Mouse (Mus musculus) MEL (cell line): ENCODE data around the gene Rcan1. TPM values are rescaled to one million over a fixed set of nuclear protein-coding genes. Genes with fewer than 3 reads are reported as not detected.

Source experiments
- DNase-seq: peaks from one replicate; pipeline ENCODE4 v3.0.0; 2011; ENCODE audit warnings: low read depth, low spot score
- H3K27ac ChIP-seq: 2 replicates; pipeline ENCODE4 v1.5.1; 2012; ENCODE audit warnings: low read depth, mild to moderate bottlenecking, control low read depth, low read length, moderate library complexity; ENCODE audit not compliant: control insufficient read depth
- H3K27me3 ChIP-seq, 2 experiments: fragments of 150-350 bp in 1 of 2; sonication (generic) in 1 of 2; 2 replicates each; pipeline ENCODE4 v1.6.1; 2012; ENCODE audit warnings: low read length in 2 of 2, mild to moderate bottlenecking in 2 of 2, improper control_type of control experiment in 1 of 2, moderate library complexity in 1 of 2; ENCODE audit not compliant: insufficient read depth in 2 of 2, control insufficient read depth in 1 of 2
- H3K36me3 ChIP-seq, 2 experiments: 2 replicates each; pipeline ENCODE4 v1.6.1; 2012 to 2014; ENCODE audit warnings: low read length in 2 of 2, improper control_type of control experiment in 1 of 2, inconsistent platforms in 1 of 2, mild to moderate bottlenecking in 1 of 2; ENCODE audit not compliant: insufficient read depth in 2 of 2, control insufficient read depth in 1 of 2
- H3K4me1 ChIP-seq, 2 experiments: fragments of 150-350 bp in 1 of 2; sonication (generic) in 1 of 2; 2 replicates each; pipeline ENCODE4 v1.6.1; 2012; ENCODE audit warnings: low read length in 2 of 2, improper control_type of control experiment in 1 of 2, mild to moderate bottlenecking in 1 of 2; ENCODE audit not compliant: insufficient read depth in 2 of 2, control insufficient read depth in 1 of 2
- H3K4me3 ChIP-seq, 2 experiments: fragments of 150-350 bp in 1 of 2; sonication (generic) in 1 of 2; 2 replicates each; pipeline ENCODE4 v1.5.1; 2012; ENCODE audit warnings: low read depth in 2 of 2, low read length in 2 of 2, mild to moderate bottlenecking in 2 of 2, moderate library complexity in 2 of 2, control low read depth in 1 of 2, improper control_type of control experiment in 1 of 2; ENCODE audit not compliant: control insufficient read depth in 1 of 2, insufficient read depth in 1 of 2
- H3K79me2 ChIP-seq: 2 replicates; pipeline ENCODE4 v1.6.1; 2012; ENCODE audit warnings: mild to moderate bottlenecking, low read length, moderate library complexity; ENCODE audit not compliant: control insufficient read depth, poor library complexity, insufficient read depth
- H3K9ac ChIP-seq: 2 replicates; pipeline ENCODE4 v1.6.1; 2012; ENCODE audit warnings: low read depth, mild to moderate bottlenecking, control low read depth, low read length, moderate library complexity; ENCODE audit not compliant: control insufficient read depth, poor library complexity, severe bottlenecking
- H3K9me3 ChIP-seq: fragments of 150-350 bp; sonication (generic); replicated peaks from 2 replicates; pipeline ENCODE4 v1.6.1; 2012; ENCODE audit warnings: mild to moderate bottlenecking, low read length, improper control_type of control experiment, moderate library complexity; ENCODE audit not compliant: insufficient read depth
- CHD1 ChIP-seq: IDR thresholded peaks from 2 replicates; pipeline ENCODE4 v1.6.1; 2012; ENCODE audit warnings: low read depth, mild to moderate bottlenecking, inconsistent platforms, low read length, improper control_type of control experiment
- CHD2 ChIP-seq: IDR thresholded peaks from 2 replicates; pipeline ENCODE4 v1.6.1; 2011; ENCODE audit warnings: low read length, improper control_type of control experiment
- EP300 ChIP-seq, 2 experiments: IDR thresholded peaks; 2 replicates each; pipeline ENCODE4 v1.6.1; 2011; ENCODE audit warnings: improper control_type of control experiment in 2 of 2, low read length in 2 of 2, low read depth in 1 of 2, mild to moderate bottlenecking in 1 of 2
- JUND ChIP-seq: IDR thresholded peaks from 2 replicates; pipeline ENCODE4 v1.6.1; 2011; ENCODE audit warnings: low read depth, mild to moderate bottlenecking, improper control_type of control experiment, low read length
- KAT2A ChIP-seq: conservative IDR thresholded peaks from 2 replicates; pipeline ENCODE4 v1.6.1; 2012; ENCODE audit warnings: low read depth, low read length, improper control_type of control experiment, inconsistent platforms
- MAX ChIP-seq: IDR thresholded peaks from 2 replicates; pipeline ENCODE4 v1.6.1; 2011; ENCODE audit warnings: low read length, improper control_type of control experiment
- MXI1 ChIP-seq: IDR thresholded peaks from 2 replicates; pipeline ENCODE4 v1.6.1; 2011; ENCODE audit warnings: mild to moderate bottlenecking, low read depth, low read length, improper control_type of control experiment
- POLR2A ChIP-seq, 2 experiments: IDR thresholded peaks; 2 replicates each; pipeline ENCODE4 v1.6.1; 2011 to 2012; ENCODE audit warnings: low read length in 2 of 2, mild to moderate bottlenecking in 2 of 2, control low read depth in 1 of 2, improper control_type of control experiment in 1 of 2, low read depth in 1 of 2, moderate library complexity in 1 of 2; ENCODE audit not compliant: control insufficient read depth in 1 of 2, insufficient read depth in 1 of 2, poor library complexity in 1 of 2
- POLR2AphosphoS2 ChIP-seq: IDR thresholded peaks from 2 replicates; pipeline ENCODE4 v1.6.1; 2011; ENCODE audit warnings: low read length, improper control_type of control experiment
- POLR2AphosphoS5 ChIP-seq: IDR thresholded peaks from 2 replicates; pipeline ENCODE4 v1.6.1; 2012; ENCODE audit warnings: low read depth, borderline replicate concordance, mild to moderate bottlenecking, inconsistent platforms, low read length, moderate library complexity, mixed read lengths
- SIN3A ChIP-seq: IDR thresholded peaks from 2 replicates; pipeline ENCODE4 v1.6.1; 2012; ENCODE audit warnings: low read length, improper control_type of control experiment, inconsistent platforms
- SMC3 ChIP-seq: IDR thresholded peaks from 2 replicates; pipeline ENCODE4 v1.6.1; 2011; ENCODE audit warnings: low read depth, low read length, improper control_type of control experiment
- TBP ChIP-seq: IDR thresholded peaks from 2 replicates; pipeline ENCODE4 v1.8.0; 2011; ENCODE audit warnings: low read depth, low read length, improper control_type of control experiment
- UBTF ChIP-seq: IDR thresholded peaks from 2 replicates; pipeline ENCODE4 v1.6.1; 2012; ENCODE audit warnings: low read depth, mild to moderate bottlenecking, inconsistent platforms, low read length, improper control_type of control experiment, moderate library complexity, borderline replicate concordance; ENCODE audit not compliant: insufficient read depth
- USF2 ChIP-seq, 2 experiments: IDR thresholded peaks; 2 replicates each; pipeline ENCODE4 v1.6.1; 2011 to 2012; ENCODE audit warnings: improper control_type of control experiment in 2 of 2, low read length in 2 of 2, borderline replicate concordance in 1 of 2, inconsistent platforms in 1 of 2, low read depth in 1 of 2, mild to moderate bottlenecking in 1 of 2; ENCODE audit not compliant: insufficient read depth in 1 of 2
- ZKSCAN1 ChIP-seq: IDR thresholded peaks from 2 replicates; pipeline ENCODE4 v1.6.1; 2012; ENCODE audit warnings: low read depth, mild to moderate bottlenecking, inconsistent platforms, low read length, improper control_type of control experiment, moderate library complexity
- polyA plus RNA-seq, 2 experiments: library from polyadenylated mRNA; stranded (reverse) in 1 of 2; unstranded in 1 of 2; fragments of >175 nt in 1 of 2; fragments of >200 nt in 1 of 2; gene quantifications; 2 replicates each; pipeline versions ENCODE4 v1.2.1 to v1.2.4; 2012; ENCODE audit warnings: low replicate concordance in 2 of 2, low read depth in 1 of 2; ENCODE audit not compliant: insufficient read length in 2 of 2, insufficient read depth in 1 of 2, missing spikeins in 1 of 2
- total RNA-seq: library from RNA; depleted of rRNA; stranded (reverse); fragments of 300-350 nt; gene quantifications from 2 replicates; pipeline ENCODE4 v1.2.3, GENCODE M21; 2012

Rcan1 gene
- total and polyA plus RNA-seq, 3 experiments: 9.5 to 14.6 TPM; not detected in 1

DNA sequence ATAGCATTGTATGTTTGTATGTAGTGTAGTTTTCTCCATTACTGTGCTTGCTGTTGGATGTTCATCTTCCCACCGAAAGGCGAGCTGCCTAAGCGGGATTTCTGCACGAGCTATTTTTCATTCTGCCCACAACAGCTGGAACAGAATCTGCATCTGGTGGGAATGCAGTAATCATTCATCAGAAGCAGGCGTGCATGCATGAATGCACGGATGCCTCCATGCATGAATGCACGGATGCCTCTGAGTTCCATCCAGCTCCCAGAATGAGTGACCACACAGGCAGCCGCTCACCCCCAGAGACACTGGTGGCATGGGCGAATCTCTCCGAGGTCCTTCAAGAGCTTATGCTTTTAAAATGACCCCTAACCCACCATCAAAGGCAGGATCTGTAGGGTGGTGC, 113.1 kb downstream of the Rcan1 start:
- Histone ChIP-seq H3K27ac (no peak overlapping the region), H3K9me3 (no peaks in the 10 kb centered on the region)
- TF ChIP-seq POLR2AphosphoS5 (no peak), UBTF (no peak)
- TF ChIP-seq, all 39 proteins: peak for 0
- no peak overlapping the region for H3K9ac ChIP-seq
- no peak overlapping the region for H3K4me3 ChIP-seq
- H3K79me2 ChIP-seq: no peaks in the 10 kb centered on the region
- no peak for DNase-seq
- H3K27me3 ChIP-seq: peaks cover 2 to 6% of the 10 kb centered on the region in 2 experiments; a peak in 3 of 4 replicates
- H3K36me3 ChIP-seq: peaks cover 0 to 6% of the 10 kb centered on the region in 2 experiments; a peak in 2 of 4 replicates
- H3K4me1 ChIP-seq: peaks cover 0 to 12% of the 10 kb centered on the region in 2 experiments; a peak in 2 of 4 replicates

DNA sequence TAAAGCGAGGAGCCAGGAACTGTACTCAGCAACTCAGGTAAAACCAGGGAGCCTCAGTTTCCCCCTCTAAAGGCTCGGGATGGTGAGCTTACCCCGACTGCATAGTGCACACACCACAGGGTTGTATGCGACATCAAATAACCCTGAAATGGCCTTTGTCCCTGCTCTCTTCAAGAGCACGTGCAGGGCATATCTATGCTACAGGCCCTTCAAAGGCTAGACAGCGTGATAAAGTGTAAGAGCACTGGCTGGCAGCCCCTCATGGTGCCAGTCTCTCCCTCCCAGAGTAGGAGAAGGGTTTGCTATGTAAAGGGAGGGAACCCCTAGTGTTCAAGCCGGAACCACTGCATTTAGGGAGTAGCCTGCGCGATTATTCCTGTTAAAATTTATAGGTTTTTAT, 113.6 kb downstream of the Rcan1 start:
- Histone ChIP-seq H3K4me3 (no peak overlapping the region), H3K79me2 (no peaks in the 10 kb centered on the region), H3K9me3 (no peaks in the 10 kb centered on the region), H3K27me3 (peaks cover 3 to 5% of the 10 kb centered on the region in 2 experiments), H3K4me1 (peaks cover 0 to 12% of the 10 kb centered on the region in 2 experiments; a peak in 2 of 4 replicates), H3K36me3 (peaks cover 0 to 6% of the 10 kb centered on the region in 2 experiments; a peak in 2 of 4 replicates), H3K9ac (no peak overlapping the region), H3K27ac (no peak overlapping the region)
- TF ChIP-seq MXI1: no peak
- TF ChIP-seq EP300 (IDR thresholded peaks at IDR 0.05; ENCODE audit: low read depth in 1 of 2, low read length in 2 of 2): no peak
- no peak for TF ChIP-seq TBP
- no peak for TF ChIP-seq MAX
- no peak for TF ChIP-seq JUND
- no peak for DNase-seq

DNA sequence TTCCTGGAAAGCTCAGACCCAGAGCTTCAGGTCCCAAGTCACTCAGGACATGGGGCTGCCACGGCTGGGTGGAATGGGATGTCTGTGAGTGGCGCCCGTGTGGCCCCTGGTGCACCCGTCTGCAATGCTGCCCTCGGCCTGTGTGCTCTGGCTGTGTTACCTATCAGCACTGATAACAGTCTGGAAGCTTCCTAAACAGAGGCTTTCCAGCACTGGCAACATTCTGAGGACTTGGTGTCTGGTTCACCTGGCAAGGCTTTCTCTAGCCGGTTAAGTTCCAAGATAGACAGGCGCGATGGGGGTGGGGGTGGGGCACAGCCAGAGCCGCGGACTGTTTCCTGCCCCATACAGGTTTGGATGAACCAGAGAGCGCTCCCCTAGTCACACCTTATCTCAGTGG, 114.7 kb downstream of the Rcan1 start:
- no peak for DNase-seq

More for the DNA sequence above, 114.7 kb downstream of the Rcan1 start:
- Histone ChIP-seq H3K4me3 (no peak overlapping the region), H3K36me3 (peaks cover 0 to 6% of the 10 kb centered on the region in 2 experiments; a peak in 2 of 4 replicates), H3K4me1 (peaks cover 0 to 12% of the 10 kb centered on the region in 2 experiments; a peak in 2 of 4 replicates), H3K9ac (no peak overlapping the region), H3K79me2 (no peaks in the 10 kb centered on the region), H3K27ac (no peak overlapping the region), H3K9me3 (no peaks in the 10 kb centered on the region), H3K27me3 (peaks cover 4 to 5% of the 10 kb centered on the region in 2 experiments)
- no peak for TF ChIP-seq CHD1
- no peak for TF ChIP-seq KAT2A
- TF ChIP-seq POLR2AphosphoS2: no peak
- TF ChIP-seq USF2 (IDR thresholded peaks at IDR 0.05; ENCODE audit: borderline replicate concordance in 1 of 2, insufficient read depth in 1 of 2, low read depth in 1 of 2, low read length in 2 of 2): no peak
- TF ChIP-seq CHD2: no peak
- TF ChIP-seq POLR2AphosphoS5: no peak
- TF ChIP-seq SMC3: no peak
- TF ChIP-seq SIN3A: no peak
- no peak for TF ChIP-seq POLR2A (IDR thresholded peaks at IDR 0.05; ENCODE audit: control insufficient read depth in 1 of 2, insufficient read depth in 1 of 2, low read depth in 1 of 2, low read length in 2 of 2, poor library complexity in 1 of 2)
- TF ChIP-seq ZKSCAN1: no peak
